26 mouse cellular contexts compared by ENCODE assay signal in genomic region chr13:41701345-41701744, GRCm38 (mm10).
DNase-seq lines count a peak whose midpoint lies in the region; ATAC-seq and TF ChIP-seq lines count a peak whose summit lies in the region.
"Had no signal": no experiment of that assay in that cellular context is flagged by ENCODE, and none has a peak within 500 bp of the region (broad histone marks: within the 10 kb centered on the region; RNA-seq: fewer than 3 reads in every experiment).

No protein-coding gene starts in this region.

- no peaks in the 10 kb centered on the region for H3K9me3 ChIP-seq in forebrain, embryonic 14.5 days (replicated peaks; ENCODE audit: control insufficient read depth, low read length)
- no peaks in the 10 kb centered on the region for H3K9me3 ChIP-seq in forebrain, embryonic 11.5 days (ENCODE audit: control insufficient read depth, low read length)
- no peaks in the 10 kb centered on the region for H3K9me3 ChIP-seq in heart, postnatal 0 days (replicated peaks; ENCODE audit: control insufficient read depth, low read length)
- H3K9me3 ChIP-seq in forebrain, embryonic 16.5 days (ENCODE audit: control insufficient read depth, low read length) = no peaks in the 10 kb centered on the region
- H3K9me3 ChIP-seq: embryonic facial prominence, embryonic 12.5 days; embryonic facial prominence, embryonic 15.5 days; heart, embryonic 12.5 days; heart, embryonic 15.5 days; hindbrain, embryonic 12.5 days; hindbrain, embryonic 15.5 days; kidney, embryonic 15.5 days had no signal

- H3K9ac ChIP-seq in forebrain, embryonic 14.5 days (ENCODE audit: low read length) = no peak overlapping the region
- no peak overlapping the region for H3K9ac ChIP-seq in forebrain, embryonic 11.5 days (ENCODE audit: low read length)
- no peak overlapping the region for H3K9ac ChIP-seq in heart, postnatal 0 days (replicated peaks; ENCODE audit: low read depth, low read length)
- no peak overlapping the region for H3K9ac ChIP-seq in forebrain, embryonic 16.5 days (replicated peaks; ENCODE audit: low read depth, low read length)
- H3K9ac ChIP-seq: embryonic facial prominence, embryonic 12.5 days; embryonic facial prominence, embryonic 15.5 days; heart, embryonic 12.5 days; heart, embryonic 15.5 days; hindbrain, embryonic 12.5 days; hindbrain, embryonic 15.5 days; kidney, embryonic 15.5 days had no signal

- no peak for TF ChIP-seq EP300 in heart, postnatal 0 days (IDR thresholded peaks at IDR 0.05; ENCODE audit: low read depth)

- H3K4me2 ChIP-seq in forebrain, embryonic 14.5 days (ENCODE audit: low read length) = no peak overlapping the region
- H3K4me2 ChIP-seq in forebrain, embryonic 11.5 days (ENCODE audit: low read depth, low read length, severe bottlenecking) = no peak overlapping the region
- no peak overlapping the region for H3K4me2 ChIP-seq in heart, postnatal 0 days (ENCODE audit: low read depth, low read length)
- H3K4me2 ChIP-seq in forebrain, embryonic 16.5 days (ENCODE audit: low read length) = no peak overlapping the region
- H3K4me2 ChIP-seq: embryonic facial prominence, embryonic 12.5 days; embryonic facial prominence, embryonic 15.5 days; heart, embryonic 12.5 days; heart, embryonic 15.5 days; hindbrain, embryonic 12.5 days; hindbrain, embryonic 15.5 days; kidney, embryonic 15.5 days had no signal

- H3K27ac ChIP-seq in forebrain, embryonic 14.5 days (ENCODE audit: low read depth, low read length) = no peak overlapping the region
- no peak overlapping the region for H3K27ac ChIP-seq in forebrain, embryonic 11.5 days (ENCODE audit: low read depth, low read length)
- H3K27ac ChIP-seq in heart, postnatal 0 days (ENCODE audit: low read depth) = no peak overlapping the region; the same call in 1 of the 2 replicates
- no peak overlapping the region for H3K27ac ChIP-seq in forebrain, embryonic 16.5 days (ENCODE audit: low read length)
- H3K27ac ChIP-seq: embryonic facial prominence, embryonic 12.5 days; embryonic facial prominence, embryonic 15.5 days; gastrocnemius, adult 2 months; heart, embryonic 15.5 days; hindbrain, embryonic 12.5 days; hindbrain, embryonic 15.5 days; kidney, embryonic 15.5 days had no signal

- H3K4me3 ChIP-seq in forebrain, embryonic 14.5 days (ENCODE audit: low read depth, low read length) = no peak overlapping the region
- no peak overlapping the region for H3K4me3 ChIP-seq in forebrain, embryonic 11.5 days (ENCODE audit: low read depth, low read length)
- H3K4me3 ChIP-seq in heart, postnatal 0 days (ENCODE audit: low read depth, low read length) = no peak overlapping the region
- H3K4me3 ChIP-seq in forebrain, embryonic 16.5 days (replicated peaks; ENCODE audit: low read length) = no peak overlapping the region
- H3K4me3 ChIP-seq: embryonic facial prominence, embryonic 12.5 days; embryonic facial prominence, embryonic 15.5 days; gastrocnemius, adult 2 months; heart, embryonic 12.5 days; heart, embryonic 15.5 days; hindbrain, embryonic 12.5 days; hindbrain, embryonic 15.5 days; kidney, embryonic 15.5 days had no signal

- intact Hi-C loops in heart, postnatal 10 days (cut with DNase I) = loop anchor here (5.0 kb wide), 1 partner anchor 39 kb away; no protein-coding TSS in a partner anchor

- no peaks in the 10 kb centered on the region for H3K4me1 ChIP-seq in forebrain, embryonic 14.5 days (ENCODE audit: control insufficient read depth, insufficient read depth, low read length)
- H3K4me1 ChIP-seq in forebrain, embryonic 11.5 days (replicated peaks; ENCODE audit: control insufficient read depth, insufficient read depth, low read length) = no peaks in the 10 kb centered on the region
- H3K4me1 ChIP-seq in heart, postnatal 0 days (ENCODE audit: control insufficient read depth, insufficient read depth) = peaks cover 24% of the 10 kb centered on the region
- no peaks in the 10 kb centered on the region for H3K4me1 ChIP-seq in forebrain, embryonic 16.5 days (replicated peaks; ENCODE audit: control insufficient read depth, insufficient read depth, low read length)
- H3K4me1 ChIP-seq: embryonic facial prominence, embryonic 15.5 days; hindbrain, embryonic 12.5 days; hindbrain, embryonic 15.5 days had no signal

- TF ChIP-seq POLR2A in brain, embryonic 14.5 days (IDR thresholded peaks at IDR 0.05; ENCODE audit: borderline replicate concordance, extremely low read depth, insufficient read depth, insufficient read length, poor library complexity, severe bottlenecking) = no peak

- peak; percentile 74 for ATAC-seq in forebrain, embryonic 14.5 days
- ATAC-seq in forebrain, embryonic 11.5 days (replicated peaks; ENCODE audit: low FRiP score) = no peak
- no peak for ATAC-seq in heart, postnatal 0 days (ENCODE audit: insufficient read depth, low read depth)
- peak; percentile 49; the same call in 1 of the 2 replicates for ATAC-seq in forebrain, embryonic 16.5 days
- ATAC-seq: activated CD4-positive, CD25-positive, alpha-beta regulatory T cell, adult 4 months; CD4-positive, CD25-positive, alpha-beta regulatory T cell, adult 4 months; intestine, postnatal 0 days had no signal

- WGBS in forebrain, embryonic 14.5 days = 9% methylated on average over 3 of the region's 3 CpGs
- WGBS in forebrain, embryonic 11.5 days = 54% methylated on average over 3 of the region's 3 CpGs
- WGBS in heart, postnatal 0 days = 39% methylated on average over 3 of the region's 3 CpGs
- 9% methylated on average over 3 of the region's 3 CpGs for WGBS in forebrain, embryonic 16.5 days

- H3K27me3 ChIP-seq in forebrain, embryonic 14.5 days (replicated peaks; ENCODE audit: control insufficient read depth, insufficient read depth, low read length) = no peaks in the 10 kb centered on the region
- no peaks in the 10 kb centered on the region for H3K27me3 ChIP-seq in forebrain, embryonic 11.5 days (ENCODE audit: control insufficient read depth, insufficient read depth, low read length)
- no peaks in the 10 kb centered on the region for H3K27me3 ChIP-seq in heart, postnatal 0 days (ENCODE audit: control insufficient read depth, insufficient read depth, low read length)
- no peaks in the 10 kb centered on the region for H3K27me3 ChIP-seq in forebrain, embryonic 16.5 days (replicated peaks; ENCODE audit: control insufficient read depth, insufficient read depth, low read length)
- H3K27me3 ChIP-seq: embryonic facial prominence, embryonic 12.5 days; embryonic facial prominence, embryonic 15.5 days; heart, embryonic 12.5 days; heart, embryonic 15.5 days; hindbrain, embryonic 12.5 days; hindbrain, embryonic 15.5 days; kidney, embryonic 15.5 days had no signal

- TF ChIP-seq CTCF in heart, postnatal 0 days (IDR thresholded peaks at IDR 0.05; ENCODE audit: low read depth) = no peak
- TF ChIP-seq CTCF in brain, embryonic 14.5 days (IDR thresholded peaks at IDR 0.05; ENCODE audit: borderline replicate concordance, extremely low read depth, insufficient read depth, insufficient read length) = no peak

- no peaks in the 10 kb centered on the region for H3K36me3 ChIP-seq in forebrain, embryonic 14.5 days (ENCODE audit: control insufficient read depth, insufficient read depth, low read length)
- no peaks in the 10 kb centered on the region for H3K36me3 ChIP-seq in forebrain, embryonic 11.5 days (ENCODE audit: control insufficient read depth, insufficient read depth, low read length)
- no peaks in the 10 kb centered on the region for H3K36me3 ChIP-seq in heart, postnatal 0 days (replicated peaks; ENCODE audit: control insufficient read depth, insufficient read depth, low read length)
- H3K36me3 ChIP-seq in forebrain, embryonic 16.5 days (ENCODE audit: control insufficient read depth, insufficient read depth) = no peaks in the 10 kb centered on the region
- H3K36me3 ChIP-seq: embryonic facial prominence, embryonic 12.5 days; embryonic facial prominence, embryonic 15.5 days; heart, embryonic 12.5 days; heart, embryonic 15.5 days; hindbrain, embryonic 12.5 days; hindbrain, embryonic 15.5 days; kidney, embryonic 15.5 days had no signal

- DNase-seq in forebrain, embryonic 14.5 days (ENCODE audit: low spot score) = peak; percentile 70
- no peak for DNase-seq in forebrain, embryonic 11.5 days (ENCODE audit: low spot score)
- DNase-seq in heart, postnatal 0 days (ENCODE audit: low spot score) = peak; percentile 58
- DNase-seq in heart, postnatal 10 days = no peak
- peak; percentile 76 for DNase-seq in brain, embryonic 14.5 days (ENCODE audit: low read depth)
- DNase-seq in cerebellum, adult 18-20 months = no peak
- DNase-seq: adrenal gland, adult 8-10 months; adrenal gland, postnatal 25 days; cerebellum, adult 2 months; cerebellum, adult 9-11 months; cerebellum, postnatal 25 days; gastrocnemius, adult 2 months; gastrocnemius, postnatal 14 days; heart, adult 18-20 months; kidney, adult 8-10 months had no signal

Comparison
In these comparisons a context has a peak if more than half of its experiments do, and no peak if none do; other contexts are left out.
1. ATAC-seq: peak in forebrain, embryonic 14.5 days (single experiment) and forebrain, embryonic 16.5 days (single experiment); none in forebrain, embryonic 11.5 days (single experiment) and heart, postnatal 0 days (single experiment).
2. DNase-seq: peak in forebrain, embryonic 14.5 days (single experiment), heart, postnatal 0 days (single experiment) and brain, embryonic 14.5 days (single experiment); none in forebrain, embryonic 11.5 days (single experiment), heart, postnatal 10 days (0 of 2) and cerebellum, adult 18-20 months (0 of 2).